Mouse (Mus musculus): ENCODE measurements around the gene Gm14459. TPM values are rescaled to one million over a fixed set of nuclear protein-coding genes. Genes with fewer than 3 reads are reported as not detected.

Gm14459 gene
- polyA plus RNA-seq (2012; fragmentation: generic; extraction: Trizol), result not detected

DNA sequence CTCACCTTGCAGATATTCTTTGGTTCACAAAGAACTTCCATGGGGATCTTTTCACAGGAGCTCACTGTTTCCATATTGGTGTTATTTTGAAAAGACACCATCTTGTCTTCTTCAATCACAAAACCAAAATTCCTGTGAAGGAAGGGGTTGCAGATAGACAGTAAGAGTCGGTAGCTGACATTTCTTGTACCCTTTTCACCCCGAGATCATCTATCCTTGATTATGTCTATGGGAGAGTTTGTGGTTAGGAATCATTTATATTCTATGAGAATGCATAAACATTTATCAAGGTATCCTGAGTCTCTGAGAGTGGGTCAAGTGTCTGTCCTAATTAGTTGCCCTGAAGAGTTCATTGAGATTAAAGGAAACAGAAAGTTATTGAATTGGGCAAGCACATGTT lies at the start of gene Gm14459:
Gene Gm14459 (minus strand): TSS at position 101 of the 400 bp plus-strand sequence.

DNA sequence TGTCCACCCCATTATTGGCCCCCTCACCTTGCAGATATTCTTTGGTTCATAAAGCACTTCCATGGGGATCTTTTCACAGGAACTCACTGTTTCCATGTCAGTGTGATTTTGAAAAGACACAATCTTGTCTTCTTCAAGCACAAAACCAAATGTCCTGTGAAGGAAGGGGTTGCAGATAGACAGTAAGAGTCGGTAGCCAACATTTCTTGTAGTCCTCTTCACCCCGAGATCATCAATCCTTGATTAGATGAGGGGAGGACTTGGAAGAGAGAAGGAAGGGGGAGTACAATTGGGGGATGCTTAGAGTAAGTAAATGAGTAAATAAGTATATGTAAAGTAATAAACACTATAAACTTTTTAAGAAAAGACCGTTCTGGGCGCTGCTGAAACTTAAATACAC lies 23.4 kb upstream of the Gm14459 start, which contains the start of gene Ssxb6:
Gene Ssxb6 (minus strand): TSS at position 101 of the 400 bp plus-strand sequence.

Other genes starting within 250 kb of the Gm14459 start
- gene Ssxb10, start 197.5 kb downstream of the Gm14459 start, polyA plus RNA-seq (2012; fragmentation: generic; extraction: Trizol), result not detected
- gene Ssxb9, start 158.0 kb downstream of the Gm14459 start, polyA plus RNA-seq (2012; fragmentation: generic; extraction: Trizol), result not detected
- gene Ssxb1, start 111.6 kb downstream of the Gm14459 start, polyA plus RNA-seq (2012; fragmentation: generic; extraction: Trizol), result not detected
- not detected for gene Ssxb2, start 63.2 kb downstream of the Gm14459 start, polyA plus RNA-seq (2012; fragmentation: generic; extraction: Trizol)
- gene Ssxb6, start 23.3 kb upstream of the Gm14459 start, polyA plus RNA-seq (2012; fragmentation: generic; extraction: Trizol), result not detected
- not detected for gene Ssxb3, start 66.9 kb upstream of the Gm14459 start, polyA plus RNA-seq (2012; fragmentation: generic; extraction: Trizol)
- not detected for gene Ssxb8, start 165.9 kb upstream of the Gm14459 start, polyA plus RNA-seq (2012; fragmentation: generic; extraction: Trizol)
- not detected for gene Ssx9, start 223.5 kb upstream of the Gm14459 start, polyA plus RNA-seq (2012; fragmentation: generic; extraction: Trizol)